Mouse (Mus musculus) frontal cortex, postnatal 25 days (tissue): ENCODE measurements at regions not wholly inside any gene's neighbourhood (a gene's known extent, or its start where the extent isn't known, plus 50 kb on each side); places are given as distances from the start of the nearest gene placed in this dataset.
"Not testable (repeated sequence)": the region's sequence is repeated elsewhere in the genome, so short reads cannot be mapped to it uniquely, and the experiment has no call there.

Source experiments
- DNase-seq, 2 experiments: peaks; one replicate each; pipeline ENCODE4 v3.0.0; 2022; ENCODE audit warnings: low spot score in 2 of 2

GRCm38 (mm10) chr15:19242962-19243361, 424.2 kb downstream of the Cdh10 start:
- not testable (repeated sequence) for DNase-seq

GRCm38 (mm10) chr15:19247489-19247888, 428.7 kb downstream of the Cdh10 start:
- DNase-seq = no peak

- peak in 1 of 2 experiments; percentile 15 for DNase-seq
Measured at GRCm38 (mm10) chr15:19275968-19276826, 457.4 kb downstream of the Cdh10 start.

GRCm38 (mm10) chr15:19316380-19316779, 497.6 kb downstream of the Cdh10 start:
- DNase-seq = no peak

- DNase-seq = no peak
Measured at GRCm38 (mm10) chr15:19356322-19356721, 537.6 kb downstream of the Cdh10 start.

- peak; percentile 6 to 7 for DNase-seq
Measured at GRCm38 (mm10) chr15:19360650-19361049, 541.9 kb downstream of the Cdh10 start.

GRCm38 (mm10) chr15:19389951-19390350, 571.2 kb downstream of the Cdh10 start:
- no peak for DNase-seq

- no peak for DNase-seq
Measured at GRCm38 (mm10) chr15:19391250-19391982, 572.7 kb downstream of the Cdh10 start.

GRCm38 (mm10) chr15:19395681-19396080, 576.9 kb downstream of the Cdh10 start:
- no peak for DNase-seq
